Mouse (Mus musculus): Measurements from ENCODE around the gene Calhm6. TPM values are rescaled to one million over a fixed set of nuclear protein-coding genes. Genes with fewer than 3 reads are reported as not detected.

Calhm6 gene
- total RNA-seq (2021): under 1 TPM; 0.60 TPM
- long read RNA-seq, experiment 1: 0 reads
- long read RNA-seq, experiment 2, partial matches to known transcripts: 0 of 1 reads
- long read RNA-seq, experiment 2, other reads (novel, unspliced or antisense): 0 of 1 reads

DNA sequence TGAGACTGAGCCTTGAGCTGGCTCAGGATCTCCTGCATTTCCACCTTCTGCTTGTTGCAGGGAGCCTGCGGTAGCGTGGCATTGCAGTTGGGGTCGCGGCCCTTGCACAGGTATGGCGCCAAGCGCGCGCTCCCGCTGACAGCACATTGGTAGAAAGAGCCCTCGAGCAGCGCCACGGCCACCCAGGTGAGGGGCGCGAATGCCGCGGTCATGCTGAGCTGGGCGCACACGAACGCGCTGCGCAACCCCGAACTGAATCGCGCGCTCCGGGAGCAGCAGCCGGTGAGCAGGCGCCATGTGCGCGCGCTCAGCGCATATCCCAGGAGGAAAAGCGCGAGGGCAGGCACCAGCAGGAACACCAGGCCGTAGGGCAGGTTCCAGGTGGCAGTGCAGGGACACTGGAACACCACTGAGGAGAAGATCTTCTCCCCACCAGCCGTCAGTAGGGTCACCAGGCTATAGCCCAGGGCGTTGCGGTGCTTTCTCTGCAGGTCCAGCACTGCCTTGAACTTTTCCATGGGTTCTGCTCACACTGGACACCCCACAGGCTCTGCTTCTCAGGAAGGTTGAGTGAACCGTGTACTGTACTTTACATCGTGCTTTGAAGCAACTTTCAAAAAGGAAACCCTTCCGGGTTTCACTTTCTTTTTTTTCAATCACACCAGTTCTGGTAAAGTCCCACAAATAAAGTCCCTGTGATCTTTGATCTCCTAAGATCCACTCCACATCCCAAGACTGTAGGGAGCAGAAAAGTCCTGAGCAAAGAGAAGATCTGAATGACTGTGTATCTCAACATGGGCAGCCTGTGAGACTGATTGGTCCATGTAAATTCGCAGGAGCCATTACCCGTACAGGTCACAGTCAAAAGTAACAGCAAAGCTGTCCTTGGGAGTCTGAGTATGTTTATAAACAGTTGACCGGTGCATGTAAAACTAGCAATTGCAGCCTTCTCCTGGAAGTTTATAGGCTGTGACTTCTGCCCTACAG lies at the start of gene Calhm6:
TSS of gene Calhm6 (minus strand) at position 593 of the 987 bp plus-strand sequence.
- peak; percentile 18 to 38 for DNase-seq (ENCODE audit: low spot score in 2 of 2)

DNA sequence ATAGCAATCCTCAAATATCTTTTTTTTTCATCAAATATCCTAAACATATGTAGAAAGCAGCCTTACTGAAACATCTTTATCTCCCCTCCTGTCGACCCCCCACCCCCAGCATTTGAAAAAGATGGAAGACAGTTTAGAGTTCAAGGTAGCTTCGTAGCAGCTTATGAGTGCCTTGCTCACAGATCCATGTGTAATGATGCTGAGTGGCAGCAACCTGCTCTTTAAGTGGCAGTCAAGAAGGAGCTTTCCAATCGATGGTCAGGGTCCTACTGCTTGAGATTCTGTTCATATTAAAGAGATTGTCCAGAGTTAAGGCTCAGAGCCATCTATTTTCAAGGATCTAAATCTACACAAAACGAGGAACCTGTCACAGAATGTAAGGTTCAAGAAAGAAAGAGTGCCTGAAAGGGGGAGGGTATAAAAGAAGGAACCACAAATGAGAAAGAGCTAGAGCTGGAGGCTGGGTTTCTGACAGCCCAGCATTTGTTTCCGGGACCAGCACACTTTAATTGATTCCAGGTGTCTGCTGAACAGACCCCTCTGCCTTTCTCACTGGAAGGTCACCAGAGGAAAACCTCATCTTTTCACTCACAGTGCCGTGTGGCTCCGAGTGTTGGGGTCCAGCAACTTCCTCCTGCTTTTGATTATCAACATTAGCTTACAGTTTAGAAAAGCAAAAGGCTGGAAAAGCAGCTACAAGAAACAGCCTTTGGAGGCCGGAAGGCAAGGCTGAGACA lies 48.3 kb upstream of the Calhm6 start:
- no peak for DNase-seq (ENCODE audit: low spot score in 2 of 2)

DNA sequence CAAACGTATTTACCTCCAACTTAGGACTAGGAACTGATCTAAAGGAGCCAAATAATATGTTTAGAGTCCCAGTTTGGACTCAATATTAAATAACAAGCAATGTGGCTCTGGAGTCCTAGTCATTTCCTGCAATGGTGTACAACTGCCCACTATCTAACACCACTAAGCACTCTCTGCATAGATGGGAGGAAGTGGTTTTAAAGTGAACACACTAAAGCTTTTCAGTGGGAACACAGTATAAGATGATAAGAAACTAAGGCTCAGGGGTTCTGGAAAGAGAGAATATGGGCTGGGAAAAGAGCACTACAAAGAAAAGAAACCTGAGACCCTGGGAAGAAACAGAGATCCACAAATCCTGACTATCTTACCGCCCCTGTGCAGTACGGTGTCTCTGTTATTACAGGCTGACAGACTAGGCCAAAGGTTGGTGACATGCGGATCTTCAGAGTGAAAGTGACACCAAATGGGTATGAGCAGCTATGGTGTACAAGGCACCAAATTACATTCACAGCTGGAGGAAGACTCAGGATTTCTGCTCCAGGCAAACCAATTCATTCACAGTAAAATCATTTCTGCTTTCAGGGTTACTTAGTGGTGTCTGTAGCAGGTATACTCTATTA lies 45.0 kb upstream of the Calhm6 start:
- DNase-seq (ENCODE audit: low spot score in 2 of 2): no peak

DNA sequence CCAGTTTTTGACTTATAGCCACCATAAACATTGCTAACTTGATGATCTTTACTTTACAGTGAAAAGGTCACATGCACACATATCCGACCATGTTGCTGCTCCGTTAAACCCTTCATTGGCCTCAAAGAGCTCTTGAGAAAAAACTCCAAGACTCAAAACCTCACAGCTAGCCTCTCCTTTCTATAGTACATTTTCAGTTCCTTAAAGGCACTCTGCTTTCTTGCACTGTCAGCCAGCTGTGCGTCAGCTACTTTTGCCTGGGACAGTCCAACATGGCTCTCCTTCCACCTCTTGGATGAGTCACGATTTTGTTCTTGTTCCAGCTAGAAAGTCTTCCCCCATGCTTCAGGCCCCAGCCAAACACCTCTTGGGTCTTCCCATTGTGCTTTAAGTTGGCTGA lies 43.9 kb upstream of the Calhm6 start:
- DNase-seq (ENCODE audit: low spot score in 2 of 2): no peak

DNA sequence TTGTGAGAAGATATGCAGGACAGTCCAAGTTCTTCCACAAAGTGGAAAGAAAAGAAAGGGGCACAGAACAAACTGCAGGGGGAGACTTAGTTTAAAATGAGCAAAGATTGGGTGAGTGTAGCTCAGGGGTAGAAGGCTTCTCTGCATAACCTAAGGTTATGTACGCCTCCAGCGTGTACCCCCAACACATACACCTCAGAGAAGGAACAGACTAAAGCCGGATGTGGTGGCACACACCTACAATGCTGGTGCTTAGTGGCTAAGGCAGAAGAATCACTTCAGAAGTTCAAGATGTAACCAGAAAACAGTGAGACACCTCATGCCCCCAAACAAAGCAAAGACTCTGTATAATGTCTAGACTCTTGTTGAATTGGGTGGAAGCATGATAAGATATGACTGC lies 43.4 kb upstream of the Calhm6 start:
- no peak for DNase-seq (ENCODE audit: low spot score in 2 of 2)

DNA sequence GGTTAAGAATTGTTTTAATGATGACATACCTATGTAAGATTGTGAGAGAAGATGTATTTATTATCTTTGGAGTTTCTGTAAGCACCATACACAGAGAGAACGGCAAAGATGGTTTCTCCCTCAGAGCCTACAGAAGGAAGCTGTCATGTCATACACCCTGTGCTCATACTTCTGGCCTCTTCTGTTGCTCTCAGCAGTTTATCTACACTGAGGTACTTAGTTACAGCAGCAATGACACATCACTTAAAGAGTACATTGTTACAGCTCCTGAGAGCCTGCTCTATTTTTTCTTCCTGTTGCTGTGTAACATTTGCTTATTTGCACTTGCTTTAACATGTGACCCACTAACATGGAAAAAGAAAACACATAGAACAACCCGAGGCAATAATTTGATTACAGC lies 39.2 kb upstream of the Calhm6 start:
- DNase-seq (ENCODE audit: low spot score in 2 of 2): no peak

DNA sequence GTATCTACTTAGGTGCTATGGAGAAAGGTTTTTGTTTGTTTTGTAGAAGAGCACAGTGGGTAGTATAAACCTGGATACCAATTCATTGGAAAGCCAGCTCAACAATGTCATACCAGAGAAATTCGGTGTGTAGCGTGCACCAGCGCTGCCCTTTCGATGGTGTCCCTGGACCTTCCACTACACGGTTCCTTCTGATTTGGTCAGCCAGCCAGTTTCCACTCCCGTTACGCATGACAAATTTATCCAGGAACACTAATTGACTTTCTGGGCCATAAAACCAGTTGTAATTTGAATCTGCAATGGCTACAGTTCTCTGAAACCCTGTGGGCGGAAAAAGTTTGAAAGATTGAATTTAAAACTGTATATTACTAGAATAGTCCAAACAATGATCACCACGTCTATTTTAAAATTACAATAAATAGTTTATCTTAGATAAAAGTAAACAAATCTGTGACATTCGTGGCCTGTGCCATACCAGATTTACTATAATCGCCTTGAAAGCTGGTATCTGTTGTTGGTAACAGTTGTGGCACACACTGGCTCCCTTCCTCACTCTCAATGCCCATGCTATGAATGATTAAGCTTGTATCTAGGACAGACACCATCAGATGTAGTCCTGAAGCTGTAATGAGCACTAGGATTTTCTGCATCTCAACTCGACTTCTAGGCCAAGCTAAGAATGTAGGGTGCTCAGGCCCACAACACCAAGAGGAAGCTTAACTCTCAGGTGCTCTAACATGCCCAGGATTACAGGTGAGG lies 28.2 kb upstream of the Calhm6 start:
- no peak for DNase-seq (ENCODE audit: low spot score in 2 of 2)

DNA sequence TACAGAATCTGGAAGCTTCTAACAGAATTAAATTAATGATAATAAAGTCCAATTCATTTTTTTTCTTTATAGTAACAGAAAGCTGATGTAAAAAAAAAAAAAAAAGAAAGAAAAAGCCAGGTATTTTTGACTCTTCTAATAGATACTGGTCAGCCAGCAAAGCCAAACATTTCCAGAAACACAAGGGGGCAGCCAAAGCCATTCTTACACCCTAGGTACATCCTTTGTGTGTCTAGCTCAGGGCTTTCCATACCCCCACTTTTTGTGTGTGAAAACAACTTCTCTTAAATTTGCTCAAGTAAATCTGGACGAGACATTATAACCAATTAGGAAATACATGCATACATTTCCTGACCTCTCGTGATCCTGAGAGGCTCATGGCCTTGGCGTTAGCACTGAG lies 24.0 kb upstream of the Calhm6 start:
- no peak for DNase-seq (ENCODE audit: low spot score in 2 of 2)

DNA sequence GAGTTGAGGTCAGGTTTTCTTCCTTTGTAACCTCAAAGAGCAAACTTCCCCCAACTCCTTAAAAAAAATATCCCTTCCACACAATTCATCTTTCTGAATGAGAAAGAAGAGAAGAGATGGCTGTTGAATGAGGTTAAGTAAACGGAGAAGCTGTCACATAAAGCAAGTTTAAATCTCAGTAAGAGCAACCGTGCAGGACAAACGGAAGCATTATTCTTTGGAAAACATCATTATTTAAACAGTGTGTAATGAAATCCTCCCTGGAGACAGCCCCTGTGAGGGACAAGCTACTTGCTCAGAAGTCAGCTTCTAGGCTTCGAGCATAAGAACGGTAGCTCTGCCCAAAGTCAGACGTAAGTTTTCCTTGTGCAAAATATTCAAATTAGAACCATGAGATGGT lies 22.7 kb upstream of the Calhm6 start:
- no peak for DNase-seq (ENCODE audit: low spot score in 2 of 2)

DNA sequence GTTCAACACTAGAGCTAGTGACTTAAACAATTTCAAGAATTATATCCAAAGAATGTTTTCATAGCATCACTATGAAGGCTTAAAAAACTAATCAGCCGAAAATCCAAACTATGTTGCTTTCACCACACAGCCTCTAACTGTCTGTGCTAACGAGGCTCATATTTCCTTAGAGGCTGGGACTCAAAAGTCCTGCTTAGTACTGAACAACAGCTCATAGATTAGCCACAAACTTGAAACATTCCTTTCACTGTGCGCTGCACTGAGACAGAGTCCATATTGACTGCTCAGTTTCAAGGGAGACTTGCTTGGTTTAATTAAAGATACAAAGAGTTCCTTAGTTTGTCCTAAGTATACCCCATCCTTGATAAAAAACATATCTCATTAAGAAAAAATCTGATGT lies 22.0 kb upstream of the Calhm6 start:
- DNase-seq (ENCODE audit: low spot score in 2 of 2): no peak

DNA sequence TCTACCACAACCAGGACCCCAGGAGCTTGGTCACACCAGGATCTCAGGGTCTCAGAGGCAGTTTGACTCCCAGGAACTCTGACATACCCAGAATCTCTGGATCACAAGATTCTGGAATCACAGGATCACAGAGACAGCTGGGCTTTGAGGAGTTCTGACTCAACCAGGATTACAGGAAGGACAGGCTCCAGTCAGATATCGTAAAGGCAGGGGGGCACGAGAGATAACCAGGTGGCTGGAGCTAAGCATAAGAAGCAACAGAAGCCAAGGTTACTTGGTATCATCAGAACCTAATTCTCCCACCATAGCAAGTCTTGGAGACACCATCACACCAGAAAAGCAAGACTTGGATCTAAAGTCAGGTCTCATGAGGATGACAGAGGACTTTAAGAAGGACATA lies 13.9 kb upstream of the Calhm6 start:
- no peak for DNase-seq (ENCODE audit: low spot score in 2 of 2)

DNA sequence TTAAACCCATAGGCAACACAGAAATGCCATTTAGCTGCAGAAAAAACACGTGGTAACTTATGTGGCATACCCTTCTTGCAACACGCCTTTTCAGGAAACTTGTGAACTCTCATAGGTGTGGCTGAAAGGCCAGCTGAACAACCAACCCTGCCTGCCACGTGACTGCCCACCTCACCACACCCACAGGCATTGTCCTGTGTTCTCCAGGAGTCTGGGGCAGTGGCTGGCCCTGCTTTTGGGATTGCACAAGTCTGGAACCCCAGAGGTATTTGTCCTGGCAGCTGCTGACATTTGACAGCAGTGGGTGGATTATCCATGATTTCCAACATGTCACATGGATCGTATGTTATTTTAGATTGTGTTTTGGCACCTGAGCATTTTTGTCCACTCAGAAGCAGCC lies 12.0 kb upstream of the Calhm6 start:
- DNase-seq (ENCODE audit: low spot score in 2 of 2): no peak

DNA sequence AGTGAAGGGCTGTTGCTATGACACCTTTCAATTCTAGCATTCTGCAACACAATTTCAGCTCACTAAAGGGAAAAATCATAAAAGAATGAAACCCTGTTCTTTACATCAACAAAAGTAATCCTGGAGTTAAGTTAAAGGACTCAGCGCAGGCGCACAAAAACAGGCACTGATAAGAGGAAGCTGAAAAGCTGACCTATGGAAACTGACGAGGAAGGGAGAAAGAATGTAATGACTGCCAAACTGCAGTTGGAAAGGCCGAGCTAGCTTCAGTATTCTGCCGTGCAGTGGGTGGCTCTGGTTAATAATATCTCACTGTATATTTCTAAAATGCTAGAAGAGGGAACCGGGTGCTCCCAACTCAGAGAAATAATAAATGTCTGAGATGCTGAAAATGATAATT lies 10.2 kb upstream of the Calhm6 start:
- peak in 1 of 2 experiments; percentile 16 for DNase-seq (ENCODE audit: low spot score in 2 of 2)

DNA sequence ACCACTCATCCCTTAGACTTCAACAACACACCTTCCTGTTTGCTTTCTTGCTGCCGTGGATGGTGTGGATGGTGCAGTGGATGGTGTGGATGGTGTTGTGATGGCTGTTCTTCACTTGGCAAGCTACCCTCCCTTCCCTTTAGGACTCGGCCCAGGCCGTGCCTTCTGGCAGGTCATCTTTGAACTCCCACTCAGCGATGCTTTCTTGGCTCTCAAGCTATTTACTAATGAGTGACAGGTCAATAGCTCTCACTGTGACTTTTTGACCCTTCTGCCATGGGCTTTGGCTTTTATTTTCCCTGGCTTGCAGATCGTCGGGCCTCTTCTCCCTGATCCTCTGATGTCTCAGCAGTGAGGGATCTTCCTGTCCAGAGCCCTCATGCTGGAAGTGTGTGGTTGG lies 8.6 kb upstream of the Calhm6 start:
- DNase-seq (ENCODE audit: low spot score in 2 of 2): no peak

DNA sequence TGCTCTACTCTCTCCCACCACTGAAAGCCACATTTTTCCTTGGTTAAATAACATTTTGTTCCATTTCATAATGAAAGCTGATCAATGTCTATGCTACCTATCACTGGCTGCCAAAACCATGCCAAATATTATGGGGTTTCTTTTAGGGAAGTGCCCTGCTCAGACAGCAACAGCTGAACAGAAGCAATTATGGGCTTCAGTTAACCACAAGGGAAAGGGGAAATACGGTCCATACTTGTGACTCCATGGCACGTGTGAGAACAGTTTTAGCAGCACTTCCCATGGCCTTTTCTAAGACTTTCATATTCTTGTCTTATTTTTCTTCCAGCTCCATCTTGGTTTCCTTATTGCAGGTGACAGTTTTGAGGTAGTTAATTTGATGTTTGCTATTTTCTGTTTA lies 3.6 kb upstream of the Calhm6 start:
- DNase-seq (ENCODE audit: low spot score in 2 of 2): no peak

DNA sequence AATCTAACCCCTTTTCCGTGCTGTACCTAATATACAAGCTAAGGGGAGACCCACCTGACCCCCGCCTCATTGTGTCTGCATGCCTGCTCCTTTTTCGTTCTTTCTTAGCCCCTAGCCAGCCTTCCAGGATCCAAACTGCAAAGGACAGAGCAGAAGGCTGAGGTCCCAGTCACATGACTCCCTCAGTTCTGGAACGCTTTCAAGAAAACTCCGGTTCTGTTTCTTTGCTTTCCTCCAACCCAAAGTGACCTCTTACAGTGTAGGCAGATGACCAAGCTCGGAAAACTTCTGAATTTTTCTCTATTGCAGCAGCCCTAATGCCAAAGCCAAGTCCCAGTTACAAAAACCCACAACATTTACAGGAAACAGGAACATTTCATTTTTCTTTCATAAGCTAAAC lies 607 bp upstream of the Calhm6 start:
- no peak for DNase-seq (ENCODE audit: low spot score in 2 of 2)

DNA sequence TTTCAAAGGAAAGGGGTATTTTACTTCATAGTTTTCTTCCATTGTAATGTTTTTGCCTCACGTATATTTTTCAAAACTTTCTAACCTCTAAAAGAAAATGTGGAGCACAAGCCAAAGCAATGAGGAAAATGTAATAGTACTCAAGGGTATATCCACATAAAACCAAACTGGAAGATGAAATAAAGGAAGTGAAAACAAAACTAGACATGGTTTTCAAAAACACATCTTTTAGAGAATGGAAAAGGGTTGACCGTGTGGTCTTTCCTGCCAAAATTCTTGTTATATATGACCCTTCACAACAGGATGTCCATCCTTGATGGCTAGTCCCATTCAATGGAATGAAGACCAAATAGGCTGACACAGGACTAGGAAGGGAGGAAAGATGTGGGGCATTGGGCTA lies 9.4 kb downstream of the Calhm6 start:
- DNase-seq (ENCODE audit: low spot score in 2 of 2): no peak

DNA sequence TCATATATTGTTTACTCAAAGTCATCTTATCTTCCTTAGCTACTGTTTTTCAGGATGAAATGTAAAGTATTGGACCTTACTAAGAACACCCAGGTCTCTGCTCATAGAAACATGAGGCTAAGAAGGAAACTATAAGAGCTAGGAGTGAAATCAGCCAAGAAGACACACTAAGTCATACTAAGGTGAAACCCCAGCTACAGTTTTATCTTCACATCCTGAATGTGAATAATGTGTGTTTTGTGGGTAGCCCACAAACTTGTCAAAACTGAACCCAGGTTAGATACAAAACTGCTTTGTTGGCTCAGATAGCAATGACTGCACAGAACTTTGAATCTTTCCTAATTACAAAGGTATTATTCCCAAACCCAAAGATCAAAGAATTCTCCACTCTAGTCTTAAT lies 10.0 kb downstream of the Calhm6 start:
- no peak for DNase-seq (ENCODE audit: low spot score in 2 of 2)

DNA sequence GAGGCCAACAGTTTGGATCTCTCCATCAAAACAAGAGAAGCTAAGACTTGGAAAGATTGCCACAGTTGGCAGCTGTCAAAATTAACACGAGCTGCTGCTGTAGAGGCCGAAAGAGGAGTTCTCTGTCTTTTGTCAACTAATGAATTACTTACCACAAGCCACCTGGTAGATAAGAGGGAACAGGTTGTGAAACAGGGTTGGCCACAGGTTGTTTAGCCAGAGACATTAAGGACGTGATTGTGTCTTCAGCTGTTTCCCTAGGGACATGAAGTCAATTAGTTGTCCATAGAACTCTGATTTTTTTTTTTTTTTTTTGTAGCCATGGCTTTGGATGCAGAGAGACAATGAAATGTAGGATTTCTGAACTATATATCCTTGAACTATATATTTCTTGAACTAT lies 10.7 kb downstream of the Calhm6 start:
- DNase-seq (ENCODE audit: low spot score in 2 of 2): no peak

DNA sequence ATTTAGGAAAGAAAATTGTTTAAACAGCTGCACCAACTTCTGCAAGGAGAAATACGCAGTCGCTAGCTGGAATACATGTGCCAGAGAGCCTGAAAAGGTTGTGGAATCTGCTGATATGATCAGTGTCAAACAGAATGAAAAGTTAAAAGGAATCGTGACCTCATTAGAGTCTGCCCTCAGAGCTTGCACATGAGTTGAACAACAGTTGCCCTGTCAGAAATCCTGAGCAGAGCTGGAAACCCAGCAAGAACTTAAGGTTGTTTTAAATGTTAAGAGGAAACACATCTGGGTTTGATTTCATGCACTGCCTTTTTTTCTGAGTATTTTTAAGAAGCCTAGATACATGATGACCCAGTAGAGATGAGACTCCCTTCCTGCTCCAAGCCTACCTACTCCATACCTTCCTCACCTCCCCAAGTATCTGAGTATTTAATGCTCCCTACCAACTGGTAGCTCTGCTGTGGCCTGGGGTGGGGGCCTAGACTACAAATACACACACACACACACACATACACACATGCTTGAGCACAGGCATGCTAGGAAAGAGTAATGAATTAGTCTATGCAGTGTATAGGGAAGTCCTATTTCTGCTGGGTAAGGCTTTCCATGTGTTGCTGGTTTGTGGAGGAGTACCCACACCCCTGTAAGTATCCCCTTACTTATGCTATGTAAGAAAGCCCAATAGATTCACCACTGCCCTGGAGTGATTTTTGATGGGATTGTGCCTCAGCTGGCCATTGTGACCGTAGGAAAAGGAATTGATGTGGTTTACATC lies 15.6 kb downstream of the Calhm6 start:
- DNase-seq (ENCODE audit: low spot score in 2 of 2): no peak

Measured in layer of hippocampus, postnatal 14 days (tissue).